Mouse (Mus musculus): ENCODE results near the gene Olfr187.
"Not testable (repeated sequence)": the region's sequence is repeated elsewhere in the genome, so short reads cannot be mapped to it uniquely, and the experiment has no call there.

The Olfr187 gene

GRCm38 (mm10) chr16:59039710-59040109 is at the start of gene Olfr187:
TSS of gene Olfr187 (minus strand) at chr16:59039767.
- DNase-seq, result no peak

GRCm38 (mm10) chr16:59081113-59081512 is 41.5 kb upstream of the Olfr187 start:
- not testable (repeated sequence) for DNase-seq

DNA sequence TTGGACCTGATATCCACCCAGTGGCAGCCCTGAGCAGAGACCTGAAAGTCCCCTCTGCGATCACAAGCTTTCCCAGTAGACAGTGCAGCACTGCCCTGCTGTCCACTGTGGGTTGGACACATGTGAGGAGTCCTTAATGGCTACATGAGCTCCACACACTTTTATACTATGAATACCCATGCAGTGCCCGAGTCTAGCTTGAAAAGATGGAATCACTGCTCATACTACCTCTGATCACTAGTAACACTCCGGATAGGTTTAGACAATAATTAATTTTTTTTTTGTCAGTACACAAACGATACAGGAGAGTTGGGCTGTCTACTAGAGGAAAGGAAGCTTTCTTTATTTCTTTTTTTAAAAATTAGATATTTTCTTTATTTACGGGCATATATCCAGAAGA is 38.3 kb upstream of the Olfr187 start, which contains the start of gene Olfr190:
Olfr190 (minus strand) TSS at position 101 of the 400 bp plus-strand sequence.
- DNase-seq, result no peak

DNA sequence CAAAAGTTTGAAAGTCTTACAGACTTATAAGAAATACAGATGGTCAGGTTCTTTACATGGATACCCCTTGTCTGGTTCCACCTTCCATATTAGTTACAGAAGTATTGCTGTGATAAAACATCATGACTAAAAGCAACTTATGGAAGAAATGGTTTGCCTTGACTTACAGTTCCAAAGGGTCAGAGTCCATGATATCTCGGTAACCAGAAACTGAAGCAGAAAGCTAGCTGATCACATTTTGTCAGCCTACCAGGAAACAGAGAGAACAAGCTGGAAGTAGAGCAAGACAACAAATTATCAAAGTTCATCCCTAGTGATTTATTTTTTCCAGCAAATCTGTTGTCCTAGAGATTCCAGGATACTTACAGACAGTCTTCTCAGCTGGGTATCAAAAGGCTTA is 34.0 kb upstream of the Olfr187 start:
- DNase-seq, result no peak

DNA sequence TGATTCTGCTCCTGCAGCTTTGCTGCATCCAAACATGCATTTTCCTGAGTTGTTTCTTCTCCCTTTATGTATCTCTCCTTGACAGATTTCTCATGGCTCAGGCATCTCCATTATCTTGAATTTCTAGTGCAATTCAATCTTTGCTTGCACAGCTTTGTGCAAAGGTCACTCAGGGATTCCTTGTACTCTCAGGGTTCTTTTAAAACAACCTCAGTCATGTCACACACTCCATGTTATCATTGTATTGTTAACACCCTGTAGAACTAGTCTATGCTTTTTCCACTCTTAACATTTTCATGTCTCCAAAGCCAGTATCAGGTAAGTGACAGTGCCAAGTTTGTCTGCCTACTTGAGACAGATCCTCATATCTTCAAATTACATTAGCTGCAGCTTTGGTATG is 32.2 kb upstream of the Olfr187 start:
- no peak for DNase-seq

GRCm38 (mm10) chr16:59062411-59062810 is 22.8 kb upstream of the Olfr187 start:
- DNase-seq, result not testable (repeated sequence)

DNA sequence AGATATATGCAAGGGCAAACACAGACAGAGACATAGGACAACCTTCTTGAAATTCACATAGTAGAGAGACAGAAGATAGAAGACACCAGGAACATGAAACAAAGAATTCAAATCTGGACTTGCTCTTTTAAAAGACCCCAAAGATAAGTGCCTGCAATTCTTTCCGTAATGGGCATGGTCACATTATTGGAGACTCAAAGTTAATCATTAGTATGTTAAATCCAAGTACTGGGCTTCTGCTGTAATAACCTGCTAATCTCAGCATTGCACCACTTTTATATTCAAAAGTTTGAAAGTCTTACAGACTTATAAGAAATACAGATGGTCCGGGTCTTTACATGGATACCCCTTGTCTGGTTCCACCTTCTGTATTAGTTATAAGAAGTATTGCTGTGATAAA is 9.7 kb upstream of the Olfr187 start:
- DNase-seq, result not testable (repeated sequence)

GRCm38 (mm10) chr16:59048860-59049259 is 9.3 kb upstream of the Olfr187 start:
- no peak for DNase-seq

DNA sequence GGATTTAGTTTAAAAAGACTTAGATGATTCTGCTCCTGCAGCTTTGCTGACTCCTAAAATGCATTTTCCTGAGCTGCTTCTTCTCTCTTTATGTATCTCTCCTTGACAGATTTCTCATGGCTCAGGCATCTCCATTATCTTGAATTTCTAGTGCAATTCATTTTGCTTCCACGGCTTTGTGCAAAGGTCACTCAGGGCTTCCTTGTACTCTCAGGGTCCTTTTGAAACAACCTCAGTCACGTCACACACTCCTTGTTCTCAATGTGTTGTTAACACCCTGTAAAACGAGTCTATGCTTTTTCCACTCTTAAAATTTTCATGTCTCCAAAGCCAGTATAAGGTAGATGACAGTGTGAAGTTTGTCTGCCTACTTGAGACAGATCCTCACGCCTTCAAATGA is 8.0 kb upstream of the Olfr187 start:
- DNase-seq, result no peak

DNA sequence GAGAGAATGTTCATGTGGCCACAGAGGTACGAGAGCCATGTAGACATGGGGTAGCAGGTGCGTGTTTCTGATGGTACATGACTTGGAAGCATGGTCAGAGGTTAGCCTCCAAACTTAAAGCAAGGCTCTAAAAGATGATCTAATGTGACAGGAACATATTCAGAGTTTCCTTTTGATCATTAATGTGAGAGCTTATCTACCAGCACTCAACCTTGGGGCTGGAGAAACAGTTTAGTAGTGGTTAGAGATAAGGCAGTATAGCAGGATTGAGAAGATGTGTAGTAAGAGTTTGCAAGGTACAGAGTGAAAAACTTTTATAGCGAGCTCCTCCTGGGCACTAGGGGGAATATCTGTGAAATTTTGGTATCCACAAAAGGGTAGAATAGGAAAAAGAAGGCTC is 6.3 kb upstream of the Olfr187 start:
- no peak for DNase-seq

DNA sequence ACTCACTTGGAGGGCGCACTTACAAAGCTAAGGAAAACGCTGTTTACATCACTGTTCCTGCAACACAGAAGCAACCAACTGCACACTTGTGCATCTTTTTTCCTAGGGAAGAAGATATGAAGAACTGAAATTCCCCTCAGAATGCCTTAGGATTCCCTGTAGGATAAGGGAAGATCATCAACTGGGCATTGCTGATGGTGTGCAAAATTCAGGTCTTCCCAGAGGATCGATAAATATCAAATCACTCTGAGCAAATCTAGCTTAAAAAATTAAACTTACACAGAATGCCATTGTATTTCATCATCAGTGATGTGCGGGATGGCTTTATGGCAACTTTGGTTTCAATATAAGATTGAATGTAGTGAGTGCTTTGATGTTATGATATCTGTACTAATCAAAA is 9.4 kb downstream of the Olfr187 start, which contains the start of gene Olfr186:
Olfr186 (minus strand) TSS at position 101 of the 400 bp plus-strand sequence.
- no peak for DNase-seq

DNA sequence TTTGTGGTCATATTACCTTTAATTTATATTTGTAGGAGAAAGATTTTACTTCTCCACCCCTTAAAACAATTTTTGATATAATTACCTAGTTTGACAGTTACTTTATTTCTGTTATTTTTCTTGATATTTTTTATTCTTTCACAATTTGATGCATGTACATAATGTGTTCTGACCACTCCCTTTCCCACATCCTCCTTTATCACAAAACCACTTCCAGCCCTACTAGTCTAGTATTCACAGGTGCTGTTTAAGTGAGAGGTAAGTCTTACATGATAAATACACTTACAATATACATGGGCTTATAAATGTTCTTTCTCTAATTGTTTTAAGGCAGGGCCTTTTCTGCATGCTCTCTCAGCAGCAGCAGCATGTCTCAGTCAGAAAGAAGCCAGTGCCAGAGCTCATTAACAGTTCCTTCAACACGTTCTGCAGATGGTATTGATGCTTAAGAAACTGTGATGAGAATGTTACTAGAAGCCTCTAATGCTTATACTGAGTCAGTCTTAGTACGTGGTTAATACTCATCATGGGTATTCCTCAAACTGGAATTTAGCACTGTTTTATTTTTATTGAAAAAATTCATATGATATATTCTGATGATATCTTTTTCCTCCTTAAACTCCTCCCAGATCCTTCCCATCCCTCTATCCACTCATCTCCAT is 26.1 kb downstream of the Olfr187 start:
- no peak for DNase-seq

GRCm38 (mm10) chr16:59007146-59007545 is 32.4 kb downstream of the Olfr187 start:
- DNase-seq, result no peak

- no peak for DNase-seq
These were observed 44.5 kb downstream of the Olfr187 start, which contains the start of gene Olfr183 for GRCm38 (mm10) chr16:58995057-58995456. TSS of gene Olfr183 (plus strand) at chr16:58995357.

All from right cerebral cortex, postnatal 25 days (tissue).